Mouse (Mus musculus) kidney, embryonic 16.5 days (tissue): ENCODE results near the gene Myt1l. TPM values are rescaled to one million over a fixed set of nuclear protein-coding genes. Genes with fewer than 3 reads are reported as not detected.

ENCODE experiments used
- ATAC-seq: fragments of 200-750 bp; cut with Nextera tagmentation; 2 replicates; pipeline ENCODE4 v1.8.0; 2017; ENCODE audit warnings: moderate TSS enrichment; ENCODE audit not compliant: low FRiP score, low TSS enrichment
- H3K27ac ChIP-seq: fragments of 300-500 bp; sonication (generic); 2 replicates; pipeline ENCODE4 v1.5.1; 2014; ENCODE audit warnings: low read length
- H3K27me3 ChIP-seq: fragments of 300-500 bp; sonication (generic); 2 replicates; pipeline ENCODE4 v1.6.1; 2014; ENCODE audit warnings: low read length, control low read depth, mixed read lengths; ENCODE audit not compliant: insufficient read depth
- H3K36me3 ChIP-seq: fragments of 300-500 bp; sonication (generic); 2 replicates; pipeline ENCODE4 v1.6.1; 2014; ENCODE audit warnings: low read length, control low read depth, mixed read lengths; ENCODE audit not compliant: insufficient read depth
- H3K4me1 ChIP-seq: fragments of 300-500 bp; sonication (generic); 2 replicates; pipeline ENCODE4 v1.6.1; 2014; ENCODE audit warnings: low read length, control low read depth, mixed read lengths; ENCODE audit not compliant: insufficient read depth
- H3K4me2 ChIP-seq: fragments of 300-500 bp; sonication (generic); replicated peaks from 2 replicates; pipeline ENCODE4 v1.6.1; 2014; ENCODE audit warnings: low read depth, low read length
- H3K4me3 ChIP-seq: fragments of 300-500 bp; sonication (generic); 2 replicates; pipeline ENCODE4 v1.5.1; 2014; ENCODE audit warnings: mild to moderate bottlenecking, low read length
- H3K9ac ChIP-seq: fragments of 300-500 bp; sonication (generic); replicated peaks from 2 replicates; pipeline ENCODE4 v1.6.1; 2014; ENCODE audit warnings: low read length
- H3K9me3 ChIP-seq: fragments of 300-500 bp; sonication (generic); 2 replicates; pipeline ENCODE4 v1.6.1; 2016; ENCODE audit warnings: low read length, control low read depth
- WGBS: fragments of 180-500 bp; shearing (Covaris S2); extraction: QIAGEN DNeasy Blood & Tissue Kit; methylation state at CpG from one replicate; pipeline ENCODE4 v1.1.7; 2014; 5-methylcytosine and 5-hydroxymethylcytosine counted together
- polyA plus RNA-seq: library from polyadenylated mRNA; unstranded; fragments of >200 nt; fragmentation: Nextera tagmentation; extraction: Ambion mirVana; gene quantifications from 2 replicates; pipeline ENCODE4 v1.2.1, GENCODE M21; 2015

Myt1l gene
- polyA plus RNA-seq, 1 experiment from 2014 or later: 0.41 TPM

GRCm38 (mm10) chr12:29750604-29751128 lies 222.5 kb downstream of the Myt1l start:
- no peaks in the 10 kb centered on the region for H3K9me3 ChIP-seq
- no peaks in the 10 kb centered on the region for H3K4me1 ChIP-seq
- H3K4me2 ChIP-seq: no peak overlapping the region
- no peak overlapping the region for H3K27ac ChIP-seq
- ATAC-seq: no peak
- H3K27me3 ChIP-seq: no peaks in the 10 kb centered on the region
- H3K4me3 ChIP-seq: no peak overlapping the region
- WGBS: 77% methylated on average over 4 of the region's 4 CpGs
- no peak overlapping the region for H3K9ac ChIP-seq
- no peaks in the 10 kb centered on the region for H3K36me3 ChIP-seq

DNA sequence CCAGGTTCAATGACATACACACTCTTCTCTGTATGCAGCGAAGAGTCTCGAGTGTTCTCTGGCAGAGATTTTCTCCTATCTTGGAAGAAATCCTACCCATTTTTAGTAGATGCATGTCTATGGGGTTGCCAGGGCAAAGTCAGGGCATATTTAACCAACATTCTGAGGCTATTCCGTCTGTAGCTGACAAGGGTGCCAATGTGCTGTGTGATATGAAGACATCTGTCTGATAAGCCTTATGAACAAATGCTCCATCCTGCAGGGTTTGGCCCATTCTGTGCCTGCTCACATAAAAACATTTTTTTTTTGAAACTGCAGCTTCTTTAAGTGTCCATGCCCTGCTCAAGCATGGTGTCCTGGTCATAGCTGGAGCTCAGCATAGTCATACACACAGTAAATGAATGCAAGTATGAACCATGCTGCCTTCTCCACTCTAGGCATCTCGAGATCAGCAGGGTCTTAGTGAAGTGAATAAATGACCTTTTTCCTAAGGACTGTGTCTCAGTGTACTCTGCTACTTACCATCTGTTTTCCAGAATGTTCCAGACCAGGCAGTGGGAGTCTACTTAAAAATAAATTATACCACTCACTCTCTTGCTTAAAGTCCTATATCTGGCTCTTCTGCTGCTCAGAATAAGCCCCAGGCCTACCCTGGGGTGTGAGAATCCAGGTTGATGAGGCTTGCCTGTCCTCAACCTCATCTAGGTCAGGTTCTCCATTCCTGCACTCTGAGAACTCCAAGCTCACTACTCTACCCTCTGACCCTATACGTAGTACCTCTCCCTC lies 227.1 kb downstream of the Myt1l start:
- Histone ChIP-seq H3K36me3 (no peaks in the 10 kb centered on the region), H3K4me3 (no peak overlapping the region), H3K4me1 (no peaks in the 10 kb centered on the region), H3K9me3 (no peaks in the 10 kb centered on the region), H3K9ac (no peak overlapping the region), H3K27ac (no peak overlapping the region), H3K27me3 (no peaks in the 10 kb centered on the region), H3K4me2 (no peak overlapping the region)
- ATAC-seq: no peak
- 76% methylated on average over 5 of the region's 5 CpGs for WGBS

GRCm38 (mm10) chr12:29755872-29756265 lies 227.7 kb downstream of the Myt1l start:
- H3K9me3 ChIP-seq: no peaks in the 10 kb centered on the region
- H3K4me2 ChIP-seq: no peak overlapping the region
- ATAC-seq: no peak
- H3K27me3 ChIP-seq: no peaks in the 10 kb centered on the region
- no peaks in the 10 kb centered on the region for H3K36me3 ChIP-seq
- no peak overlapping the region for H3K27ac ChIP-seq
- no peaks in the 10 kb centered on the region for H3K4me1 ChIP-seq
- no peak overlapping the region for H3K4me3 ChIP-seq
- H3K9ac ChIP-seq: no peak overlapping the region
- 89% methylated on average over 3 of the region's 3 CpGs for WGBS

DNA sequence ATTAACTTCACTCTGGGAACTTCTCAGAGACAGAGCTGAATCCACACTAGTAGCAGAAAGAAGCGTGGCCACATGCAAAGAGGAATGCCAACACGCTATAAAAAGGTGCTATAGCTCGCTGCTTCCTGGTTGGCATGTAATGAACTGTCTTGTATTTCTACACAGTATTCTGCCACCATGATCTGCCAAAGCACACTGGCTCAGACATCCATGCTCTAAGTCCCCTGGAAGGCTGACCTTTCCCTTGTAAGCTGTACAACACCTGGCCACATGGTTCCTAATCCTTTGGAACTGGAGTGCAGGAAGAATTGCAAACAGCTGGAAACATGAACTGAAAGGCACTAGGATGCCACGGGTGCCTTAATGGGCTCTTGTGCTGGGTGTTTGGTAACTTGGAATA lies 232.4 kb downstream of the Myt1l start:
- 78% methylated on average over 4 of the region's 4 CpGs for WGBS
- no peak overlapping the region for H3K4me2 ChIP-seq
- ATAC-seq: no peak

DNA sequence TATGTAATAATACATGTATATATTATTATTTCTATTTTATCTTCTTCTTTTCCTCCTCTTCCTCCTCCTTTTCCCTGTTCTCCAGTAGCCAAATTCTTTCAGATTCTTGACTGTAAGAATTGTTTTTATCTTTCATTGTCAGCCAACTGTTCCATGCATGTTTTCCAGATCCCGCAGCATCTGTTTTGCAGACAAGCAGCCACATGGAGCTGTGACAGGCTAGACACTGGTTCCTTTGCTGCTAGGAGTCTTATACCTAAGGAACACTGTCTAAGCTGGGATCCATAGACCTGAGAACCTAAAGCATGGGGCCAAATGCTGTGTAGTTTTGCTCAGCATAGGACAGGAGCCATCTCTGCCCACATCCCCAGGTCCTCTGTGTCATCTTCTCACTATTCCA lies 238.0 kb downstream of the Myt1l start:
- no peaks in the 10 kb centered on the region for H3K36me3 ChIP-seq
- no peak for ATAC-seq
- H3K4me1 ChIP-seq: no peaks in the 10 kb centered on the region
- no peaks in the 10 kb centered on the region for H3K9me3 ChIP-seq
- H3K27ac ChIP-seq: no peak overlapping the region
- no peak overlapping the region for H3K4me2 ChIP-seq
- no peaks in the 10 kb centered on the region for H3K27me3 ChIP-seq
- H3K4me3 ChIP-seq: no peak overlapping the region
- H3K9ac ChIP-seq: no peak overlapping the region
- WGBS: 85% methylated on average over 1 of the region's 1 CpGs

More for the DNA sequence above, 232.4 kb downstream of the Myt1l start:
- no peaks in the 10 kb centered on the region for H3K4me1 ChIP-seq
- no peaks in the 10 kb centered on the region for H3K36me3 ChIP-seq
- no peak overlapping the region for H3K9ac ChIP-seq
- no peaks in the 10 kb centered on the region for H3K9me3 ChIP-seq
- H3K4me3 ChIP-seq: no peak overlapping the region
- H3K27me3 ChIP-seq: no peaks in the 10 kb centered on the region
- no peak overlapping the region for H3K27ac ChIP-seq

- no peaks in the 10 kb centered on the region for H3K27me3 ChIP-seq
- ATAC-seq: no peak
- no peak overlapping the region for H3K27ac ChIP-seq
- no peak overlapping the region for H3K4me3 ChIP-seq
- WGBS: 82% methylated on average over 3 of the region's 3 CpGs
- no peaks in the 10 kb centered on the region for H3K9me3 ChIP-seq
- no peak overlapping the region for H3K9ac ChIP-seq
- H3K36me3 ChIP-seq: no peaks in the 10 kb centered on the region
- no peaks in the 10 kb centered on the region for H3K4me1 ChIP-seq
- H3K4me2 ChIP-seq: no peak overlapping the region
Observed at GRCm38 (mm10) chr12:29771791-29772190, 243.6 kb downstream of the Myt1l start.

- no peaks in the 10 kb centered on the region for H3K9me3 ChIP-seq
- H3K4me3 ChIP-seq: no peak overlapping the region
- H3K36me3 ChIP-seq: no peaks in the 10 kb centered on the region
- no peak for ATAC-seq
- no peaks in the 10 kb centered on the region for H3K27me3 ChIP-seq
- H3K4me2 ChIP-seq: no peak overlapping the region
- no peak overlapping the region for H3K9ac ChIP-seq
- H3K4me1 ChIP-seq: no peaks in the 10 kb centered on the region
- H3K27ac ChIP-seq: no peak overlapping the region
Observed at GRCm38 (mm10) chr12:29772401-29772800, 244.2 kb downstream of the Myt1l start.

DNA sequence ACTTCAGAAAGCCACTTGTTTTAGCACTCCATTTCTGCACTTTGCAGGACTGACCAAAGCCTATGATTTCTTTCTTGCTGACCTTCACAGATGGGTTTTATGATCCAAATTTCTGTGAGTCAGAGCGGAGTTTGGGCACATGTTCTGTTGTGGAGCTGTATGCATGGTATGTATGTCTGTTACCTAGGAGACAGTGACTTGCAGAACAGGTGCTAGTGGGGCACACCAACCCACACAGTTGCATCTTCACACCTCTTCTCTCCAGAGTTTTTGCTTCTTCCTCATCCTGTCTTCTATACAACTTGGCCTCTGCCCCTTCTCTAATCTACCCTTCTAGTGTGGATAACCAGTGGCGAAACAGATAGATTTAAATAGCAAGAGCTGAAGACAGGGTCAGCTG lies 250.7 kb downstream of the Myt1l start:
- Histone ChIP-seq H3K4me1 (no peaks in the 10 kb centered on the region), H3K4me3 (no peak overlapping the region), H3K4me2 (no peak overlapping the region), H3K27ac (no peak overlapping the region), H3K27me3 (no peaks in the 10 kb centered on the region), H3K9ac (no peak overlapping the region), H3K9me3 (no peaks in the 10 kb centered on the region), H3K36me3 (no peaks in the 10 kb centered on the region)
- 83% methylated on average over 2 of the region's 2 CpGs for WGBS
- no peak for ATAC-seq

- Histone ChIP-seq H3K9ac (no peak overlapping the region), H3K4me3 (no peak overlapping the region), H3K27me3 (no peaks in the 10 kb centered on the region), H3K27ac (no peak overlapping the region), H3K4me1 (no peaks in the 10 kb centered on the region), H3K9me3 (no peaks in the 10 kb centered on the region), H3K4me2 (no peak overlapping the region; the same call in 1 of the 2 replicates), H3K36me3 (no peaks in the 10 kb centered on the region)
- WGBS: 24% methylated on average over 16 of the region's 16 CpGs
- ATAC-seq: no peak
Observed at GRCm38 (mm10) chr12:29789319-29790050, 261.3 kb downstream of the Myt1l start.

- 29% methylated on average over 4 of the region's 4 CpGs for WGBS
- Histone ChIP-seq H3K9me3 (no peaks in the 10 kb centered on the region), H3K4me1 (no peaks in the 10 kb centered on the region), H3K4me3 (no peak overlapping the region), H3K36me3 (no peaks in the 10 kb centered on the region), H3K27ac (no peak overlapping the region), H3K9ac (no peak overlapping the region), H3K4me2 (no peak overlapping the region; the same call in 1 of the 2 replicates), H3K27me3 (no peaks in the 10 kb centered on the region)
- no peak for ATAC-seq
Observed at GRCm38 (mm10) chr12:29790051-29790386, 261.8 kb downstream of the Myt1l start.
